In genomic region chr14:104813977-104814584, GRCm38 (mm10) we compare ENCODE assay signal across 10 mouse cellular contexts.
A peak's percentile ranks its signal among the peaks of the same experiment; 100 is the strongest.
DNase-seq lines count a peak whose midpoint lies in the region; TF ChIP-seq lines count a peak whose summit lies in the region.
"Had no signal": no experiment of that assay in that cellular context is flagged by ENCODE, and none has a peak within 500 bp of the region (broad histone marks: within the 10 kb centered on the region; RNA-seq: fewer than 3 reads in every experiment).

No protein-coding gene starts in this region.

- H3K27me3 ChIP-seq in thymus, adult 2 months (ENCODE audit: control insufficient read depth, insufficient read depth, low read length): no peaks in the 10 kb centered on the region
- H3K27me3 ChIP-seq: stomach, embryonic 15.5 days had no signal

- no peaks in the 10 kb centered on the region for H3K4me1 ChIP-seq in thymus, adult 2 months (replicated peaks; ENCODE audit: control insufficient read depth, insufficient read depth, low read length)
- H3K4me1 ChIP-seq: stomach, embryonic 15.5 days had no signal

- 32% methylated on average over 10 of the region's 10 CpGs for WGBS in thymus, adult 2 months

- TF ChIP-seq CTCF in thymus, adult 2 months (IDR thresholded peaks at IDR 0.05; ENCODE audit: borderline replicate concordance, control insufficient read depth, extremely low read depth, insufficient read depth, low read length, poor library complexity): no peak

- DNase-seq in thymus, adult 2 months: peak; percentile 41
- no peak for DNase-seq in thymus, adult 18-20 months
- DNase-seq in cerebellum, adult 11-12 months: peak; percentile 7
- peak; percentile 44 to 94 for DNase-seq in frontal cortex, adult 2 months (ENCODE audit: extremely low spot score in 1 of 2, low spot score in 1 of 2)
- peak; percentile 52 to 89 for DNase-seq in kidney, postnatal 25 days
- DNase-seq in lung, adult 18-20 months: peak; percentile 11 to 36
- DNase-seq in ovary, postnatal 14 days (ENCODE audit: low spot score): peak; percentile 53
- peak; percentile 73 for DNase-seq in urinary bladder, postnatal 14 days (ENCODE audit: low spot score)

- TF ChIP-seq POLR2A in thymus, adult 2 months (IDR thresholded peaks at IDR 0.05; ENCODE audit: control insufficient read depth, extremely low read depth, insufficient read depth, low read length, poor library complexity): no peak

- no peaks in the 10 kb centered on the region for H3K36me3 ChIP-seq in thymus, adult 2 months (ENCODE audit: control insufficient read depth, insufficient read depth, low read length)
- H3K36me3 ChIP-seq: stomach, embryonic 15.5 days had no signal

- H3K4me3 ChIP-seq in thymus, adult 2 months (ENCODE audit: control insufficient read depth, insufficient read depth, low read length): no peak overlapping the region
- H3K4me3 ChIP-seq: erythroblast, embryonic 14.5 days; stomach, embryonic 15.5 days had no signal

- no peak overlapping the region for H3K27ac ChIP-seq in thymus, adult 2 months (ENCODE audit: control insufficient read depth, insufficient read depth, low read length)
- H3K27ac ChIP-seq: stomach, embryonic 15.5 days had no signal

Comparison
In these comparisons a context has a peak if more than half of its experiments do, and no peak if none do; other contexts are left out.
1. DNase-seq: peak in thymus, adult 2 months (single experiment), cerebellum, adult 11-12 months (single experiment), frontal cortex, adult 2 months (2 of 2), kidney, postnatal 25 days (2 of 2), lung, adult 18-20 months (2 of 2), ovary, postnatal 14 days (single experiment) and urinary bladder, postnatal 14 days (single experiment); none in thymus, adult 18-20 months (0 of 2).